Mouse (Mus musculus) thymus, adult 18-20 months (tissue): Measurements from ENCODE around the gene Lima1.
"Not testable (repeated sequence)": the region's sequence is repeated elsewhere in the genome, so short reads cannot be mapped to it uniquely, and the experiment has no call there.

ENCODE experiments used
- DNase-seq, 2 experiments: peaks; one replicate each; pipeline ENCODE4 v3.0.0; 2022; ENCODE audit warnings: mixed read lengths in 2 of 2

Gene Lima1

DNA sequence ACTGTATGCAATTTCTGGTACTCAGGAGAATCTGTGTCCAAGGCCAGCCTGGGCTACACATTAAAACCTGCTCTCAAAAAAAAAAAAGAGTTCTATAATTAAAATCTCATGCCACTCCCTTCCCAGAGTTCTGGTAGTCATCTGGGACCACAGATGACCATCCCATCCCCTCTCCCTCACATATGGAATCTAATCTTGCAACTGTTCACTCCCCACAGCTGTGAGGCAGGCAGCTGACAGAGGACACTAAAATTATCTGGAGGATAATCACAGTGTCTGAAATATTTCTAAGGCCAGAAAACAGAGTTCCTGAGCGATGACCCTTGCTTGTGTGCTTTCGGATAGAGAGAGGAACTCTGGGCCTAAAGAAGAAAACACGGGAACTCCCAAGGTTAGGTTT is 40.6 kb downstream of the Lima1 start:
- DNase-seq, result no peak

DNA sequence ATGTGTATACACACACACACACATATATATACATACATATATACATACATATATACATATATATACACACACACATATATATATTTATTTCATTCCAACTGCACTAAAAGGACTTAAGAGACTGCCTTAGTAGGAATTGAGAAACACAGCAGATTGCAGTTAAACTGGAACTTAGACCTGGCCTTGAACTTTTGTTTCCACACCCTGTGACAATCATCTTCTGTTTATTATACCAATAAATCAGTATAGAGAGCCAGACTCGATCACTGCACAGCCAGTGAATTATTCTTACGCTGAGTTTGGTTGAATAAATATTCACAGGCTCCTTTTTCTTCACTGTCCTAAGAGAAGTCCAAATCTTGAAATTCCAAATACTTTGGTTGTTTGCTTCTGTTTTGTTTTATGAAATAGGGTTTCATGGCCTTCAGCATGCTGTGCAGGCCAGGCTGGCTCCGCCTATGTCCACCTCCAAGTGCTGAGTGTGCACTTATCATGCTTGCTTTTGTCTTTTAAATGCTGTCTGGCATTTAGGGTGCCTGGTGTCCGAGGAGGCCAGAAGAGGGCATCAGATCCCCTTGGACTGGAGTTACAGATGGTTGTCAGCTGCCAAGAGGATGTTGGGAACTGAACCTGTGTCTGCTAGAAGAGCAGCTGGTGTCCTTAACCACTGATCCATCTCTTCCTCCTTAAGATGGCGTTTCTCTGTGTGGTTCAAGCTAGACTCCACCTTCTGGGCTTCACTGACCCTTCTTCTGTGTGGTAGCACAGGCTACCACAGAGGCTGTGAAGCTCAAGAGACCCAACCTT is 41.4 kb downstream of the Lima1 start:
- no peak for DNase-seq

DNA sequence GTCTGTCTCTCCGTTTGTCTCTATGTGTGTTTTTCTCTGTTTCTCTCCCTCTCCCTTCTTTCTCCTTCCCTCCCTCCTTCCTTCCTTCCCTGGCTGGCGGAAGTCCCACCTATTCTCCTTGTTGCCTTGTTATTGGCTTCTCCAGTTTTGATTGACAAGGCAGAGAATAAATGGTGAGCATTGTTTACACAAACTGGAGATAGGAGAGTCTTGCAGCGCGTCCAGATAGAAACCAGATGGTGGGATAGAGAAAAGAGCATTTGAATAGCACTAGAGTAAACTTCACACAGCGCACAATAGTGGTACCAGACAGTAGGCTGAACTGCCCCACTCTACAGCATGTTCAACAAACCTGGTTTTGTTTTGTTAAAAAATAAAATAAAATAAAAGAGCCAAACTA is 43.7 kb downstream of the Lima1 start:
- no peak for DNase-seq

DNA sequence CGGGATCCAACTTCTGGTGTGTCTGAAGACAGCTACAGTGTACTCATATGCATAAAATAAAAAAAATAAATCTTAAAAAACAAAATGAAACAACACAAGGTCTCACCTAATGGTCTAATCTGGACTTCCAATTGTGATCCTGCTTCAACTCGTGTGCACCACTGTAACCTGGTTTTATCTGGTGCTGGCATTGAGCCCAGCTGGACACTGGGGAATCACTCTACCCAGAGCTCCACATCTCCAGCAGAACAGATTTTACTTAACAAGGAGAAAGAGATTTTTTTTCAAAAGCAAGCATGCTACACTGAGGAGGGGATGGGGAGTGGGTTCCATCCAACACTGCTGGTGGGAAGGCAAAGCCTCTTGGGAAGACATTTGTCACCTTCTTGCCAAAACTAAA is 47.2 kb downstream of the Lima1 start:
- DNase-seq, result no peak

DNA sequence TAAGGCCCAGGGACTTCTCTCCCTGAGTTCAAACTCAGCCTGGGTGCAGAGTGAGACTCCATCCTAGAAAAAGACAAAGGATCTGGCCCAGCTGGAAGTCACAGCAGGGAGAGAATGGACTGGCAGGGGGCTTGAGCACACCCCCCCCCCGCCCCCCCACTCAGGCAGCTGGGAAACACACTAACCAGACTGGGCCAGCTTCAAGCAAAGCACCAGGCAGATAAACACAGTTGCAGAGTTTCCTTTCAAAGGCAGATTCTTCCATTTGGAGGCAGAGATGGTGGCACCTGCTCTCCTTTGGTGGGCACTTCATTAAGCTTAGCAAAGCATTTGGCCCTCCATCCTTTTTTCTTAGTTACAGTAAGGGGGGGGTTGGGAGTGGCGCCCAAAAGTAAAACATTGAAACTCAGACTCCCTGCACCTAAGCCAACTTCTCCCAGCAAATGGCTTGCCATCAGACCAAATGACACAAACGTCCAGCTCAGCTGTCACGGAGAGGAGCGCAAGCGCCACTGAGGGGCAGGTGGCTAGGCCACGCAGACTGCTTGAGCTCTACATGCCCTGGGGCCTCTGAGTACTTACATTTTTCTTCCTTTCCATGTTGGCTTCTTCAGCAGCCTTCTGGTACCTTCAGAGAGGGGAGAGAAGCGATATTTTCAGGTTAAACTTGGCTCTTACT is 48.9 kb downstream of the Lima1 start:
- DNase-seq, result no peak

DNA sequence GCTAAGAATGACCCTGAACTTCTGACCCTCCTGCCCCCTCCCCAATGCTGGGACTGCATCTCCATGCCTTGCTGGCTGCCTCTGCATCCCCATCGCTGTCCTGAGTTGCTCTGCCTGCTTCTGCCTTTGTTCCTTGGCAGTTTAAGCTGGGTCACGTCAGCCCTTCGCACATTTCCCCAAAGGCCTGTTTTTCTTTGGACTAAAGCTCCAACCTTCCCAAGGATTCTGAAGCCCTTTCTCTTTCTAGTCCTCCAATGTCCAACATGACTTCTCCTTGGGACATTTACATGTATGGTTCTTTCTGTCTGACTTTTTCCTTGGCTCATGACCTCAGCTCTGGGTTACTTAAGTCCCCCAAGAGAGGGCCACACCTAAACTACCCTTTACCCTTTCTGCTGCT is 50.0 kb downstream of the Lima1 start:
- DNase-seq, result no peak

DNA sequence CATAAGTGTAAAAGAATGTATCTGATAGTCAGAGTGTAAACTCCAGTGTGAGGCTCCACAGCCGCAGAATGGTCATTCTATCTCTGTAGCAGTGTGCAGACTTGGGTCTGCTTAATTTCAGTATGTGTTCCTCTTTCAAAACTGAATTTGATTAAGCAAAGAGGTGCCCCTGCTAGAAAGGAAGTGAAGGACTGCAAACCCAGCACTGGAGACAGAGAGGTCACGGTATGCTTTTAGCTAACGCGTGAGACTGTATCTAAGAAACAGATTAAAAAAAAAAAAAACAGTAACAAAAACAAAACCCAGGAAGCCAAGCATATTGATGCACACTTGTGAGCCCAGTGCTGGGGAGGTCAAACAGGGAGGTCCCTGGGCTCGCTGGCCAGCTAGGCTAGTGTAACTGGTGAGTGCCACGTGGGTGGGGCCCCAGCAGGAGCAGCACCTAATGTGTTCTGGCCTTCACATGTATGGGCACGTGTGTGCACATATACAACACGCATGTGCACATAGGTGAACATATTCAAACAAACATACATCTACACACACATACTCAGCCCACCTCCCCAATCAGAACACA is 51.8 kb downstream of the Lima1 start:
- no peak for DNase-seq

DNA sequence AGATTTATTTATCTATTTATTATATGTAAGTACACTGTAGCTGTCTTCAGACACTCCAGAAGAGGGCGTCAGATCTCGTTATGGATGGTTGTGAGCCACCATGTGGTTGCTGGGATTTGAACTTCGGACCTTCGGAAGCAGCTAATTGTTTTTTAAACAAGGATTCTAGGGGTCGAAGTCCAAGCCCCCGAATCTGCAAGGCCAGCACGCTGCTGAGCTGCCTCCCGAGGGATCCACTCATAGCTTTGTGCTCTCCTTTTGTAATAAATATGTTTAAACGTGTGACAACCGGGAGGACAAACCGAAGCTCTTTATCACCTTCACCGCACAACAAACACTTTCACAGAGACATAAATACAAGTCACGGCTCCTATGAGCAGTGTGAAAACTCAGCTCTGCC is 52.8 kb downstream of the Lima1 start:
- not testable (repeated sequence) for DNase-seq

DNA sequence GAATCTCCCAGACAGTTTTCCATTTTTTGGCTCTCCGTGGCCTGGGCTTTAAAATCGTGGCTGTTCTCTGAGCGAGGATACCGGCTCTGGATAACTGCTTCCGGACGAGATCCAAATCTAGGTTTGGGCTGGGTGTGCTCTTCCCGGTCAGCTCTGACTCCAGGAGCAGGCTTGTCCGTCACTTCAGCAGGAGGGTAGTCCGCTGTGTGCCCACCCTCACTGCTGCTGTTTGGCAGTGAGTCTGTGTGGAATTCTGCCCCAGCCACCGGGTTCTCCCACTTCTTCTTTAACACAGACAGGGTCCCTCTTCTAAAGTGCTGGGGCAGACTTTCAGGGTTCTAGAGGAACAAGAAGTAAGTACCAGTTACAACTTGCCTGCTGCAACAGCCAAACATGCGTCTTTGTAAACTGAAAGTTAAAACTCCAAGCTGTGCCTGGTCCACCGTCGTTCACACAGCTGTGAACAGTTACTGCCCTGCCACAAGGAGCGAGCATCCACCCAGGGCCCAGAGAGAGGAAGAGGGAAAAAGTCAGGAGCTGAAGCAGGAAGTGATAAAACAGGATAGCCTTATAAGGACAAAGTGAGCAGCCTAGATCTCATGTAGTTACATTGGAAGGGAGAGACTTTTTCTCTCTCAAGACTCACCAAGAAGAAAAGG is 55.5 kb downstream of the Lima1 start:
- DNase-seq, result no peak

DNA sequence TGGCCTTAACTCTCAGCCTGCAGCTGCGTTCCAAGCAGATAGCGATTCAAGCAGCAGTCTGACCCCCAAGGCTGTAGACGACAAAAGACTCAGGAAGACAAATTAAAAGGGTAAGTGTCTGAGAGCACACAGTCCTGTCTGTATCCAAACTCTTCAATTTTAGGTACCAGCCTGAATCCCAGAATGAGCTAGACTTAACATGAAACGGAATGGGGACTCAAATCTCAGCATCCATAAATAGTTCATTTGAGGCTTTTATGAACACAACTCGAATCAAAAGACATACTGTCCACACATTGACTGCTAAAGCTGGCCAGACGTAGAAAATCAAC is 56.2 kb downstream of the Lima1 start:
- no peak for DNase-seq

DNA sequence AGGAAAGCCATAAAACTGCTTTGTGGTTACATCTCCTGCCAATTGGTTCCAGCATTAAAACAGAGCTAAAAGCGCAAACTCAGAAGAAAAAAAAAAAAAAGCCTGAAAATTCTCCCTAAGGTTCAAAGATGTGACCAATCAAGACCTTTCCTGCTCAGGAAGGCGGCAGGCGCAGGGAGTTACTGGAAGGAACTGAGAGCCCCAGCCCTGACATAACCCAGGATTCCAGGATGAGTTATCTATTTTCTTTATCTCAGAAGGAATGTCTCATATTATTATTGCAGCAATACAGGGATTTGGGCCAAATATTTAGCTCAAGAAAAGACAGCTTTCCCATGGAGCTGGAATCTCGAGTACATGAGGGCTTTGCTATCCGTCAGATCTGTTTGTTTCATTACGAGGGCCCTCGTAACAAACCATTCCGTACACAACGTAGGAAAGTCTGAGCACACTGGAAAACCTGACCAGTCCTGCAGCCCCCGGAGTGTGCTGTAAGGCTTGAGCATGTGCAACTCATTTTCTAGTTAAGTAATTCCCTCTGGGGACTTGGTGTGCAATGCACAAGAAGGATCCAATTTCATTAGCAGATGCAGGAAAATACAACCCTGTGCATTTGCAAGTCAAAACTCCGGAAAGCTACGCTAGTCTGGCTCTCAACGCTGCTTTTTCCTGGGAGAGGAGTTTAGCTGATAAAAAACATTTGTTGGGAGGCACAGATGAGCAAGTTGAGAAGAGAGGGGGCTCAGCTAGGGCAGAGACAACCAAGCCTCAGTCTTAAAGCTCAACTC is 56.7 kb downstream of the Lima1 start:
- no peak for DNase-seq

DNA sequence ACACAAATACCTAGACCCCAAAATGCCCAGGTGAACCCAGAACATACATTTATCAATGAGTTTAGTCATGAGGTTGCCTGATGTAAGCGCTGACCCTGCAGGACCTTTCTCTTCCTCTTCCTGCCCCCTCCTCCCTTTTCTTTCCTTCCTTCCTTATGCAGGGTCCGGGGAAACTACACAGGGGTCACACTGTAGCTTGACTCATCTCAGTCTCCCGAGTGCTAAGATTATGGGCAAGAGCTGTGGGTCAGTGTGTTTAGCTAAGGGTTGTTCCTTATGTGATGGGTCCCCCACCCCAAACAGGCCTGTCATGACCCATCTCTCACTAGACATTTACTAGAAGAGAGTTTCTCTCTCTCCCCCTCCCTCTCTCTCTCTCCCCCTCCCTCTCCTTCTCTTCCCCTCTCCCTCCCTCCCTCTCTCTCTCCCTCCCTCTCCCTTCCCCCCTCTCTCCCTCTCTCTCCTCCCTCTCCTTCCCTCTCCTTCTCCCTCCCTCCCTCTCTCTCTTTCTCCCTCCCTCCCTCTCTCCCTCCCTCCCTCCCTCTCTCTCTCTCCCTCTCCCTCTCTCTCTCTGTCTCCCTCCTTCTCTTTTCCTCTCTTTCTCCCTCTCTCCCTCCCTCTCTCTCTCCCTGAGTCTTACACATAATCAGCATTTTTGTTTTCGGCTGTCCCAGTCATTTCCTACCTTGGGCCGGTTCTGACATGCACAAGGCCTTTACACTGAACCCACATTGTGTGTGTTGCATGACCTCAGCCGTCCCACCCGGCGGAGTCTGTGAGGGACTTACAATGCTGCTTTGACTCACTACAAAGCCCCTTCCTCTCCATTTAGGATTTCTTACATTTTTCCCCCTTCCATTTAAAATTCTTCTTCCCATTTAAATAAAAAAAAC is 57.7 kb downstream of the Lima1 start:
- DNase-seq, result no peak

DNA sequence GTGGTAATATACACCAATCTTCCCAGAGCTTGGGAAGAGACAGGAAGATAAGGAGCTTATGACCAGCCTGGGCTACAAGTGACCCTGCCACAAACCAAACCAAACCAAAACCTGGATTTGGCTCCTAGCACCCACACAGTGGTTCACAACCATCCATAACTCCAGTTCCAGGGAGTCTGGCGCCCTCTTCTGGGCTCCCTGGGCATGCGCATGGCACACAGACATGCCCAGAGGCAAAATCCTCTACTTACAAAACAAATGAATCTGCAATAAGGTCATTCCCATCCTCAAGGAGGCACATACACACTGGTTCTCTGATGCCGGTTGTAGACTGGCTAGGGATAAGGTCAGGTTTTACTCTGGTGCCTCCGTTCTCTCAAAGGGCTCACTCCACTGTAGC is 59.3 kb downstream of the Lima1 start:
- no peak for DNase-seq

DNA sequence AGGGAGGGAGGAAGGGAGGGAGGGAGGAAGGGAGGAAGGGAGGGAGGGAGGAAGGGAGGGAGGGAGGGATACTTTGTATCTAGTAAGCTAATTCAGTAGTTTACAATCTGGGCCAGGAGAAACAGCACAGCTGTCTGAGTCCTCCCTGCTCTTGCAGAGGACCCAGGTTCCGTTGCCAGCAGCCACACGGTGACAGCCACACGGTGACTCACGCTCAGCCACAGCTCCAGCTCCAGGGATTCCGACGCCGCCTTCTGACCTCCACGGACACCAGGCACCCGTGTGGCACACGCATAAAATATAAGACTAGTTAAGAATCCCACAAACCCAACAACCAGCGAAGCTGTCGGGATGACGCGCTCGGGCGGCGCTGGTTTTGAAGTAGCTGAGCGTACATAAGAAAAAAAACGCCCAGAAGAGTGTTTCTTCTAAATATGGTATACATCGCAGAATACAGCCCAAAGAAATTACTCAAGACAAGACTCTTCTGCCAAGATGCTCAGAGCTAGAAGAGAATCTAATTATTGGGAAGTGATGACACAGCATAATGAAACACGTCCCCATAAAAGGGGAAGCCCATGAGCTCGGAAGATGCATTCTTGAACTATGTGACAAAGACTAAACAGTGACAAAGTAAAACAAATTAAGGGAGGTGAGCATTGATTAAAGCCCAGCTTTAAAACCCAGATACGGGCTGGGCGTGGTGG is 60.5 kb downstream of the Lima1 start:
- no peak for DNase-seq

DNA sequence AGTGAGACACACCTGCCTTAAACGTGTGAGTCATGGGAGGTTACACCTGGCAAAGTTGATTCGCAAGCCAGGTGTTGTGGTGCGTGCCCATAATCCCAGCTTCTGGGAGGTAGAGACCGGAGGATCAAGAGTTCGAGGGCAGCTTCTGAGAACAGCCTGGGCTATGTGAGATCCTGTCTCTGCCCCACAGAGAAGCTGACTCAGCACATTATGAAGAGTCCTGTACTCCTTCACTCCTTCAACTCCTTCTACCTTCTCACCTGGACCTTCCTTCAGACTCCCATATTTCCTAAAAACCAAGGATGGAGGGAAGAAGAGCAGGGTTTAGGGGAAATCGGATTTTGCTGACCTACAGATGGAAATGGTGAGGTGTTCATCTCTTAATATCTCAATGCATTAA is 61.6 kb downstream of the Lima1 start:
- DNase-seq, result no peak

DNA sequence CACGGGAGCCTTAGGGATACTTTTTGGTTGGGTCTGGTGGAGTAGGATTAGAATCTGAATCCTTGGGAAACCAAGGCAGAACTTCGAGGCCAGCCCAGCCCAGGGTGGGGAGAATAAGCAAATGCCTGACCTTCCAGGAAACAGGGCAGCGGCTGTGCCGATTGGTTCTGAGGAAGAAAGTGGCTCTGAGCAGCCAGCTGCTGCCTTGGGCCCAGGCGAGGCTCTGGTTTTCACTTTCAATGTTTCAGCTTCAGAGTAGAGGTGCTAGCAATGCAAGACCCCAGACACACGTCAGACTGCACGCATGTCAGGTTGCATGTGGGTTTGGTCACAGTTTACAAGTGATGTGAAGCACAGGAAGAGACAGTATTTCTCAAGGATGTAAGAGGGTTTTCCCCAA is 63.2 kb downstream of the Lima1 start:
- DNase-seq, result no peak

DNA sequence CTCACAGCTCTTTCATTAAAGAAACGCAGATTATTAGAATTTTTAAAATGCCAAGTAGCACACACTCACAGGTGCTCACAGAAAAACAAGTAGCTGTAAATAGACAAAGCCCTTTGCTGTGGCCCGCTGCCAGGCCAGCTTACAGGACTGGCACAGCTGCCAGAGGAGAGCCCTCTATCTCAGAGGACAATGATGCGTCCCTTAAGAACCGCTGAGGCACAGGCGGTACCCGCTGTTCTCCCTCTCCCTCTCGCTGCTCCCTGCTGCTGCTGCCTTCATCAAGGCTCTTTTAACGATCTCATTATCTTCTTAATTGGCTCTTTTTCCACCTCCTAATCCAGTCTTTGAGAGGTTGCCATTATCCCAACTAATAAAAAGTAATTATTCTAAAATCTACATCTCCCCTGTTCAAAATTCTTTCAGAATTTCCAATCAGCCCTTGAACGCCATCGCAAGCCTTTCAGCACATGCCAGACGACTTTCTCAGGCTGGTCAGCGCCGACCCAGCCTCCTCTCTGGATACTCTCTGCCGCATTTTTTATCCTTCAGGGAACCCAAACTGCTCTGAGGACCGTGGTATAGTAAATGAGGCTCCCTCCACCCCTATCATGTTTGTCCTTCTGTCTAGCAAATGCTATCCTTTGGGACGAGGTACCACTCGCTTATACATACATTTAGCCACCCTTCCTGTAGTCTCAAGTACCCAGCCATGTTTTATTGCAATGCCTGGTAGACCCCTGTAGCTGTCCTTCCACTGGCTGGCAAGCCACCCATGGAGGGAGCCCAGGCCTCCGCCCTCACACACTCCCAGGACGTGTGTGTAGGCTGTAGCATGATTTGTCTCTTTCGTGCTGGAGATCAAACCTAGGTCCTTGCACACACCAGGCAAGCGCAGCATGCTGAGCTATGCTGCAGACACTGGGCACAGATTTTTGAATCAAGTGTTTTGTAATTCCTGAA is 67.2 kb downstream of the Lima1 start:
- DNase-seq, result no peak

DNA sequence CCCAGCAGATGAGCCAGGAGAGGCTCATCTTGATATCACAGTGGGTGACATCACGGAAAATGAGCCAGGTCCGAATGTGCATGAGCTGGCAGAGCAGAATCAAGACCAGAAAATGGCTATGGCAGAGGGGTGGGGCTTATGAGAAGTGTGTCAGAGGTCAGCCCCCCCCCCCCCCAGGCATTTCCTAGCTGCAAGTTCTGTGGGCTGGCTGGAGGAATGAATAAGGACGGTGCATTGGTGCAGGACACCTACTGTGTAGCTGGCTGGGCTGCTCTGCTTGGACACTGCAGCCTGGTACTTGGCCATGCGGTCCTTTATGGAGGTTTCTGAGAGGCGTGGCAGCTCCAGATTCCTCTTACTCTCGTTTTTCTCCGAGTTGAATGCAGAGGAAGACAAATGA is 69.1 kb downstream of the Lima1 start:
- no peak for DNase-seq

DNA sequence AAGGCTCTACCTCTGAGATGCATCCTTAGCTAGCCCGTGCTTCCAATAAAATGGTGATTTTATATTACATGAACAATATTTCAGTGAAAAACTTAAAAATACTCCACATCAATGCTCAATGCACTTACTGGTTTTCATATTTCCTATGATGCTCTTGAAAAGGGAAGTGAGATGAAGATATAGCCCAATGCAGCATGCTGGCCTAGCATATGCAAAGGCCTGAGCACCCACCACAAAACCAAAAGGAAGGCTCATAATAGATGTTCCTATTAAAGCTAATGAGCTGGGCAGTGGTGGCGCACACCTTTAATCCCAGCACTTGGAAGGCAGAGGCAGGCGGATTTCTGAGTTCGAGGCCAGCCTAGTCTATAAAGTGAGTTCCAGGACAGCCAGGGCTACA is 69.6 kb downstream of the Lima1 start:
- no peak for DNase-seq

DNA sequence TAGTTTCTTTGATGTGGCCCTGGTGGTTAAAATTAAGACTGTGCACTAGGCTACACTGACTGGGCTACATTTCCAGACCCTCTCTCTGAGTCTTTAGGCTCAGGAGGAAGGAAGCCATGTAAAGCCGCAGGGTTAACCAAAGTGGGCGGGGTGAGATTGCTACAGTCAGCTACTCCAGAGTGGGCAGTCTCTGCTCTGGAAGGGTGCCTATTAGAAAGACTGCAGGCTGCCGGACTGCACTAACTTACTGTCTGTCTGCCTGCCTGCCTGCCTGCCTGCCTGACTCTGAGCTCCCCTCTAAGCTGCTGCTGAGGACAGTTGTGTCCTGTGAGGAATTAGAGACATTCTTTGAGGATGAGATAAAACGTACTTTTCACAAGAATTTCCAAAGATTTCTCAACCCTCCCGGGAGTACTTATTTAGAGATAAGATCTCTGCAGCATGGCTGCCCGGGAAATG is 72.0 kb downstream of the Lima1 start:
- no peak for DNase-seq
